Comparison of ENCODE assay signal across 7 mouse cellular contexts in genomic region chr2:32693823-32694411, GRCm38 (mm10). TPM values are rescaled to one million over a fixed set of nuclear protein-coding genes. Genes with fewer than 3 reads are reported as not detected.
DNase-seq lines count a peak whose midpoint lies in the region; ATAC-seq and TF ChIP-seq lines count a peak whose summit lies in the region.

No protein-coding gene starts in this region.

- peak; percentile 94 for ATAC-seq in embryonic facial prominence, embryonic 12.5 days (ENCODE audit: insufficient number of reproducible peaks, insufficient read depth, low FRiP score, low TSS enrichment)
- peak; percentile 99 for ATAC-seq in limb, embryonic 13.5 days (ENCODE audit: low FRiP score, low read depth)
- peak; percentile 98 for ATAC-seq in midbrain, embryonic 16.5 days

- H3K9me3 ChIP-seq in embryonic facial prominence, embryonic 12.5 days = no peaks in the 10 kb centered on the region
- no peaks in the 10 kb centered on the region for H3K9me3 ChIP-seq in limb, embryonic 13.5 days
- H3K9me3 ChIP-seq in midbrain, embryonic 16.5 days (replicated peaks; ENCODE audit: control insufficient read depth, low read length, poor library complexity, severe bottlenecking) = no peaks in the 10 kb centered on the region

- peak; percentile 90 for TF ChIP-seq CTCF in heart, adult 2 months (IDR thresholded peaks at IDR 0.05)

- peak overlapping the region; percentile 81 for H3K4me2 ChIP-seq in embryonic facial prominence, embryonic 12.5 days (replicated peaks)
- H3K4me2 ChIP-seq in limb, embryonic 13.5 days (replicated peaks) = peak overlapping the region; percentile 80
- H3K4me2 ChIP-seq in midbrain, embryonic 16.5 days (ENCODE audit: low read length) = peak overlapping the region; percentile 82

- intact Hi-C loops in heart, adult 2 months (cut with DNase I) = no loop called here

- TF ChIP-seq POLR2A in heart, adult 2 months (IDR thresholded peaks at IDR 0.05; ENCODE audit: insufficient read depth, low read depth, low read length) = peak; percentile 85

- TF ChIP-seq EP300 in heart, adult 2 months (IDR thresholded peaks at IDR 0.05; ENCODE audit: insufficient read depth, low read depth, low read length) = peak; percentile 45; the same call in 1 of the 2 replicates

- DNase-seq in adrenal gland, postnatal 25 days = peak; percentile 93
- peak; percentile 94 to 95 for DNase-seq in heart, adult 2 months
- peak; percentile 93 to 94 for DNase-seq in kidney, adult 8-10 months
- peak; percentile 78 to 94 for DNase-seq in spleen, postnatal 10 days (ENCODE audit: low spot score in 2 of 2)

- peak overlapping the region; percentile 84 for H3K27ac ChIP-seq in embryonic facial prominence, embryonic 12.5 days
- H3K27ac ChIP-seq in heart, adult 2 months = peak overlapping the region; percentile 84
- H3K27ac ChIP-seq in limb, embryonic 13.5 days = peak overlapping the region; percentile 82
- H3K27ac ChIP-seq in midbrain, embryonic 16.5 days (ENCODE audit: low read length) = peak overlapping the region; percentile 82

- no peaks in the 10 kb centered on the region for H3K79me2 ChIP-seq in heart, adult 2 months (replicated peaks; ENCODE audit: control insufficient read depth, insufficient read depth, low read length)

- H3K27me3 ChIP-seq in embryonic facial prominence, embryonic 12.5 days = no peaks in the 10 kb centered on the region
- H3K27me3 ChIP-seq in heart, adult 2 months (ENCODE audit: control insufficient read depth, insufficient read depth, low read length) = no peaks in the 10 kb centered on the region
- H3K27me3 ChIP-seq in limb, embryonic 13.5 days = no peaks in the 10 kb centered on the region
- no peaks in the 10 kb centered on the region for H3K27me3 ChIP-seq in midbrain, embryonic 16.5 days (ENCODE audit: control insufficient read depth, insufficient read depth, low read depth, low read length)

- H3K4me3 ChIP-seq in embryonic facial prominence, embryonic 12.5 days = peak overlapping the region; percentile 92
- peak overlapping the region; percentile 95 for H3K4me3 ChIP-seq in heart, adult 2 months
- peak overlapping the region; percentile 86 for H3K4me3 ChIP-seq in limb, embryonic 13.5 days
- H3K4me3 ChIP-seq in midbrain, embryonic 16.5 days (ENCODE audit: low read depth, low read length) = peak overlapping the region; percentile 81

- under 1% methylated on average over 51 of the region's 51 CpGs for WGBS in embryonic facial prominence, embryonic 12.5 days
- 1% methylated on average over 51 of the region's 51 CpGs for WGBS in heart, adult 2 months
- WGBS in limb, embryonic 13.5 days = under 1% methylated on average over 51 of the region's 51 CpGs
- WGBS in midbrain, embryonic 16.5 days = under 1% methylated on average over 51 of the region's 51 CpGs

- H3K9ac ChIP-seq in embryonic facial prominence, embryonic 12.5 days = peak overlapping the region; percentile 89
- peak overlapping the region; percentile 87 for H3K9ac ChIP-seq in heart, adult 2 months (ENCODE audit: low read depth, low read length)
- peak overlapping the region; percentile 92 for H3K9ac ChIP-seq in limb, embryonic 13.5 days
- H3K9ac ChIP-seq in midbrain, embryonic 16.5 days (ENCODE audit: low read depth, low read length) = peak overlapping the region; percentile 93

- no peaks in the 10 kb centered on the region for H3K36me3 ChIP-seq in embryonic facial prominence, embryonic 12.5 days
- H3K36me3 ChIP-seq in heart, adult 2 months (ENCODE audit: control insufficient read depth, insufficient read depth, low read length) = no peaks in the 10 kb centered on the region
- peaks cover 6% of the 10 kb centered on the region; the same call in 1 of the 2 replicates for H3K36me3 ChIP-seq in limb, embryonic 13.5 days
- no peaks in the 10 kb centered on the region for H3K36me3 ChIP-seq in midbrain, embryonic 16.5 days (ENCODE audit: control insufficient read depth, insufficient read depth, low read length)

- H3K4me1 ChIP-seq in embryonic facial prominence, embryonic 12.5 days = peaks cover 18% of the 10 kb centered on the region
- H3K4me1 ChIP-seq in heart, adult 2 months (ENCODE audit: control insufficient read depth, insufficient read depth, low read length) = peaks cover 3% of the 10 kb centered on the region
- H3K4me1 ChIP-seq in limb, embryonic 13.5 days = peaks cover 16% of the 10 kb centered on the region
- H3K4me1 ChIP-seq in midbrain, embryonic 16.5 days (ENCODE audit: control insufficient read depth, insufficient read depth, low read length) = peaks cover 7% of the 10 kb centered on the region

RNA-seq across cellular contexts. Expression of gene Fpgs, which starts 10.0 kb away (rescaled TPM):
- 12.5 and 15.4 TPM in 2 replicates for total RNA-seq in adrenal gland, postnatal 25 days (2021)
- 31.1 and 32.3 TPM in 2 replicates for polyA plus RNA-seq in embryonic facial prominence, embryonic 12.5 days (2016; fragmentation: Nextera tagmentation; extraction: Ambion mirVana)
- 1 to 10 TPM; 4.6 to 5.7 TPM for total RNA-seq in heart, adult 2 months (2021)
- 17.8 and 18.0 TPM in 2 replicates for polyA plus RNA-seq in heart, adult 2 months (2012; rRNA removed)
- 34.3 and 35.4 TPM in 2 replicates for polyA plus RNA-seq in limb, embryonic 13.5 days (2015; fragmentation: Nextera tagmentation; extraction: Ambion mirVana)
- 21.1 and 23.5 TPM in 2 replicates for polyA plus RNA-seq in midbrain, embryonic 16.5 days (2015; fragmentation: Nextera tagmentation; extraction: Ambion mirVana)

RNA-seq across cellular contexts. Expression of gene Cdk9, which starts 19.0 kb away (rescaled TPM):
- 83.6 and 96.8 TPM in 2 replicates for total RNA-seq in adrenal gland, postnatal 25 days (2021)
- 121 and 126 TPM in 2 replicates for polyA plus RNA-seq in embryonic facial prominence, embryonic 12.5 days (2016; fragmentation: Nextera tagmentation; extraction: Ambion mirVana)
- 10 to 100 TPM; 21.0 to 25.3 TPM for total RNA-seq in heart, adult 2 months (2021)
- 42.3 and 49.3 TPM in 2 replicates for polyA plus RNA-seq in heart, adult 2 months (2012; rRNA removed)
- polyA plus RNA-seq in limb, embryonic 13.5 days (2015; fragmentation: Nextera tagmentation; extraction: Ambion mirVana) = 106 and 112 TPM in 2 replicates
- polyA plus RNA-seq in midbrain, embryonic 16.5 days (2015; fragmentation: Nextera tagmentation; extraction: Ambion mirVana) = 61.3 and 67.3 TPM in 2 replicates

RNA-seq across cellular contexts. Expression of gene Sh2d3c, which starts 26.9 kb away (rescaled TPM):
- total RNA-seq in adrenal gland, postnatal 25 days (2021) = 14.3 and 23.7 TPM in 2 replicates
- polyA plus RNA-seq in embryonic facial prominence, embryonic 12.5 days (2016; fragmentation: Nextera tagmentation; extraction: Ambion mirVana) = 27.6 and 29.1 TPM in 2 replicates
- total RNA-seq in heart, adult 2 months (2021) = 10 to 100 TPM; 27.1 to 28.9 TPM
- 38.7 and 52.8 TPM in 2 replicates for polyA plus RNA-seq in heart, adult 2 months (2012; rRNA removed)
- polyA plus RNA-seq in limb, embryonic 13.5 days (2015; fragmentation: Nextera tagmentation; extraction: Ambion mirVana) = 21.2 and 22.9 TPM in 2 replicates
- polyA plus RNA-seq in midbrain, embryonic 16.5 days (2015; fragmentation: Nextera tagmentation; extraction: Ambion mirVana) = 51.1 and 59.3 TPM in 2 replicates

RNA-seq across cellular contexts. Expression of gene 6330409D20Rik, which starts 46.9 kb away (rescaled TPM):
- total RNA-seq in adrenal gland, postnatal 25 days (2021) = not detected in 2 replicates
- 0.34 and 0.43 TPM in 2 replicates for polyA plus RNA-seq in embryonic facial prominence, embryonic 12.5 days (2016; fragmentation: Nextera tagmentation; extraction: Ambion mirVana)
- total RNA-seq in heart, adult 2 months (2021) = not detected
- not detected in 2 replicates for polyA plus RNA-seq in heart, adult 2 months (2012; rRNA removed)
- 0.51 TPM in 1 of 2 replicates, not detected in the other for polyA plus RNA-seq in limb, embryonic 13.5 days (2015; fragmentation: Nextera tagmentation; extraction: Ambion mirVana)
- 3.2 and 3.5 TPM in 2 replicates for polyA plus RNA-seq in midbrain, embryonic 16.5 days (2015; fragmentation: Nextera tagmentation; extraction: Ambion mirVana)

RNA-seq across cellular contexts. Expression of gene Eng, which starts 47.5 kb away (rescaled TPM):
- 105 and 106 TPM in 2 replicates for total RNA-seq in adrenal gland, postnatal 25 days (2021)
- 32.1 and 36.4 TPM in 2 replicates for polyA plus RNA-seq in embryonic facial prominence, embryonic 12.5 days (2016; fragmentation: Nextera tagmentation; extraction: Ambion mirVana)
- 100 to 1,000 TPM; 113 to 122 TPM for total RNA-seq in heart, adult 2 months (2021)
- polyA plus RNA-seq in heart, adult 2 months (2012; rRNA removed) = 230 and 239 TPM in 2 replicates
- polyA plus RNA-seq in limb, embryonic 13.5 days (2015; fragmentation: Nextera tagmentation; extraction: Ambion mirVana) = 43.5 and 45.6 TPM in 2 replicates
- 27.2 and 30.3 TPM in 2 replicates for polyA plus RNA-seq in midbrain, embryonic 16.5 days (2015; fragmentation: Nextera tagmentation; extraction: Ambion mirVana)

Comparison
In these comparisons a context has a peak if more than half of its experiments do, and no peak if none do; other contexts are left out.
1. Peak in every context shown above with its lines: DNase-seq, ATAC-seq, H3K4me3 ChIP-seq and H3K27ac ChIP-seq.